In the genomic region with DNA sequence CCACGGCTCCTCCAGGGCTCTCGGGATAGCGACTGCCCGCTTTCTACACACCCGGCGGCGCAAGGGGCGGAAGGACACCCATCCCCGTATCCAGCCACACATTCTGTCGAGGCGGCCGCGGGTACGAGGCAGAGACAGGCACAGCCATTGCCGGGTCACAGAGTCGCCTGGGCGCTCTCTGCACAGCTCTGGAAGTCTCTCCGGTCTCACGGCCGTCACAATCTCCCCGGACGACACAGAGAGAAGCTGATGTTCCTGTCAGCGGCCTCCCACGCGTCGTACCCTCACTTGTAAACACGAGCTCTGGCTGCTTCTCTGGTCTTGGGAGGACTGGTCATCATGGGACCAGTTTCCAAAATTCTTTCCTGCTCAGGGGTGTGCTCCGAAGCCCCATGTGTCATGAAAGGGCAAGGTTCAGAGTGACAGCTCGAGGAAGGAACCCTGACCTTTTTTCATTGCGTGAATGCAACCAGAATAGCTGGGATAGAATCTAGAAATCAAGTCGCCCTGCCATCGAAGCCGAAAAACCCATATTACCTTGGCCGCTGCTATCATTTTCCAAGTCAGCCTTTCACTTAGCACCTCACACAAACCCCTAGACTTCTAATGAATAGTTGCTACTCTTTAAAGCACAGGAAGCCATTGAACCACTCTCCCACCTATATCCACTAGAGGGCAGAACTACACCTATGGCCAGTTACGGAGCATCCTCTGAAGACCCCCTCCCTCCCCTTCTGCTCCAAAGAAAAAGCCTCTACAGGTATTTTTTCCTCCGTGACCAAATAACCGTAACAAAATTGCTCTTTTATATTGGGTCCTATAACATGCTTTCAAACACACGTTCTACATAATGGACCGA, we compare ENCODE assay signal across 8 mouse cellular contexts. TPM values are rescaled to one million over a fixed set of nuclear protein-coding genes. Genes with fewer than 3 reads are reported as not detected.
A peak's percentile ranks its signal among the peaks of the same experiment; 100 is the strongest.
DNase-seq lines count a peak whose midpoint lies in the region; ATAC-seq and TF ChIP-seq lines count a peak whose summit lies in the region.

No protein-coding gene starts in this region.

- no peaks in the 10 kb centered on the region for H3K36me3 ChIP-seq in forebrain, embryonic 13.5 days (ENCODE audit: poor library complexity, severe bottlenecking)
- H3K36me3 ChIP-seq in hindbrain, embryonic 14.5 days (replicated peaks; ENCODE audit: control insufficient read depth, insufficient read depth) = no peaks in the 10 kb centered on the region

- DNase-seq in gastrocnemius, adult 2 months = no peak
- no peak for DNase-seq in gastrocnemius, postnatal 36 days
- peak; percentile 68 for DNase-seq in cerebellum, adult 11 months
- peak; percentile 89 for DNase-seq in hindbrain, embryonic 14.5 days (ENCODE audit: low spot score)
- DNase-seq in left cerebral cortex, adult 11 months (ENCODE audit: low spot score) = peak; percentile 67
- peak; percentile 86 for DNase-seq in lung, postnatal 36 days
- peak; percentile 75 to 77 for DNase-seq in right cerebral cortex, adult 2 months (ENCODE audit: low spot score in 2 of 2)

- H3K4me1 ChIP-seq in forebrain, embryonic 13.5 days = peaks cover 21% of the 10 kb centered on the region
- peaks cover 21% of the 10 kb centered on the region for H3K4me1 ChIP-seq in hindbrain, embryonic 14.5 days (replicated peaks; ENCODE audit: control insufficient read depth, insufficient read depth, low read length)

- H3K4me3 ChIP-seq in gastrocnemius, adult 2 months = peak overlapping the region; percentile 100
- H3K4me3 ChIP-seq in forebrain, embryonic 13.5 days = peak overlapping the region; percentile 83
- peak overlapping the region; percentile 76 for H3K4me3 ChIP-seq in hindbrain, embryonic 14.5 days (replicated peaks; ENCODE audit: low read length)

- intact Hi-C loops in gastrocnemius, adult 2 months (cut with DNase I) = loop anchor here (1.0 to 2.0 kb wide), 2 partner anchors 117 to 122 kb away; no protein-coding TSS in a partner anchor
- intact Hi-C loops in gastrocnemius, postnatal 36 days (cut with DNase I) = loop anchor here (5.0 kb wide), 1 partner anchor 122 kb away; no protein-coding TSS in a partner anchor

- peak; percentile 86 for TF ChIP-seq CTCF in gastrocnemius, adult 2 months (IDR thresholded peaks at IDR 0.05)

- ATAC-seq in forebrain, embryonic 13.5 days = peak; percentile 40; the same call in 1 of the 2 replicates
- peak; percentile 75 for ATAC-seq in hindbrain, embryonic 14.5 days (ENCODE audit: low FRiP score)

- H3K9ac ChIP-seq in forebrain, embryonic 13.5 days = peak overlapping the region; percentile 91
- peak overlapping the region; percentile 89 for H3K9ac ChIP-seq in hindbrain, embryonic 14.5 days

- no peaks in the 10 kb centered on the region for H3K9me3 ChIP-seq in forebrain, embryonic 13.5 days (replicated peaks)
- no peaks in the 10 kb centered on the region for H3K9me3 ChIP-seq in hindbrain, embryonic 14.5 days (ENCODE audit: control insufficient read depth, low read length)

- WGBS in forebrain, embryonic 13.5 days = 2% methylated on average over 39 of the region's 39 CpGs
- 1% methylated on average over 36 of the region's 39 CpGs for WGBS in hindbrain, embryonic 14.5 days

- H3K27me3 ChIP-seq in forebrain, embryonic 13.5 days = no peaks in the 10 kb centered on the region
- no peaks in the 10 kb centered on the region for H3K27me3 ChIP-seq in hindbrain, embryonic 14.5 days (ENCODE audit: control insufficient read depth, insufficient read depth, low read length)

- peak overlapping the region; percentile 91 for H3K27ac ChIP-seq in gastrocnemius, adult 2 months
- peak overlapping the region; percentile 96 for H3K27ac ChIP-seq in forebrain, embryonic 13.5 days
- peak overlapping the region; percentile 95 for H3K27ac ChIP-seq in hindbrain, embryonic 14.5 days

- H3K4me2 ChIP-seq in forebrain, embryonic 13.5 days = peak overlapping the region; percentile 98
- peak overlapping the region; percentile 99 for H3K4me2 ChIP-seq in hindbrain, embryonic 14.5 days (replicated peaks)

RNA-seq across cellular contexts. Expression of a gene that starts 31.6 kb away (rescaled TPM):
- 10 to 100 TPM; 39.3 to 41.2 TPM for total RNA-seq in gastrocnemius, adult 2 months (2021)
- total RNA-seq in gastrocnemius, postnatal 36 days (2021) = 10 to 100 TPM; 34.2 to 35.3 TPM
- polyA plus RNA-seq in forebrain, embryonic 13.5 days (2015; fragmentation: Nextera tagmentation; extraction: Ambion mirVana) = 66.1 and 66.8 TPM in 2 replicates
- 118 and 139 TPM in 2 replicates for polyA plus RNA-seq in hindbrain, embryonic 14.5 days (2014; fragmentation: Nextera tagmentation; extraction: Ambion mirVana)

Comparison
In these comparisons a context has a peak if more than half of its experiments do, and no peak if none do; other contexts are left out.
1. DNase-seq: peak in cerebellum, adult 11 months (single experiment), hindbrain, embryonic 14.5 days (single experiment), left cerebral cortex, adult 11 months (single experiment), lung, postnatal 36 days (single experiment) and right cerebral cortex, adult 2 months (2 of 2); none in gastrocnemius, adult 2 months (single experiment) and gastrocnemius, postnatal 36 days (0 of 2).
2. Peak in every context shown above with its lines, with median percentiles within 50 percentile points of each other: H3K27ac ChIP-seq and H3K4me3 ChIP-seq.